Mouse (Mus musculus): Measurements from ENCODE around the gene Eln.
A peak's percentile ranks its signal among the peaks of the same experiment; 100 is the strongest.

The Eln gene

GRCm38 (mm10) chr5:134746890-134747511 is at the start of gene Eln:
Eln (minus strand) TSS chr5:134747323.
- peak; percentile 32 for DNase-seq (ENCODE audit: low spot score)

GRCm38 (mm10) chr5:134790080-134790995 is 43.2 kb upstream of the Eln start:
- no peak for DNase-seq (ENCODE audit: low spot score)

- DNase-seq (ENCODE audit: low spot score), result no peak
Measured at GRCm38 (mm10) chr5:134788237-134788636, 41.1 kb upstream of the Eln start.

GRCm38 (mm10) chr5:134785691-134786371 is 38.7 kb upstream of the Eln start:
- DNase-seq (ENCODE audit: low spot score), result peak; percentile 38

GRCm38 (mm10) chr5:134783794-134784193 is 36.7 kb upstream of the Eln start:
- DNase-seq (ENCODE audit: low spot score), result no peak

GRCm38 (mm10) chr5:134780963-134781362 is 33.8 kb upstream of the Eln start:
- no peak for DNase-seq (ENCODE audit: low spot score)

GRCm38 (mm10) chr5:134780146-134780545 is 33.0 kb upstream of the Eln start:
- DNase-seq (ENCODE audit: low spot score), result peak; percentile 30

GRCm38 (mm10) chr5:134776551-134776950 is 29.4 kb upstream of the Eln start:
- no peak for DNase-seq (ENCODE audit: low spot score)

GRCm38 (mm10) chr5:134772522-134772921 is 25.4 kb upstream of the Eln start:
- DNase-seq (ENCODE audit: low spot score), result no peak

GRCm38 (mm10) chr5:134771750-134772149 is 24.6 kb upstream of the Eln start:
- no peak for DNase-seq (ENCODE audit: low spot score)

- no peak for DNase-seq (ENCODE audit: low spot score)
Measured at GRCm38 (mm10) chr5:134769181-134769580, 22.1 kb upstream of the Eln start.

- DNase-seq (ENCODE audit: low spot score), result no peak
Measured at GRCm38 (mm10) chr5:134765441-134765840, 18.3 kb upstream of the Eln start.

- no peak for DNase-seq (ENCODE audit: low spot score)
Measured at GRCm38 (mm10) chr5:134763326-134763725, 16.2 kb upstream of the Eln start.

- DNase-seq (ENCODE audit: low spot score), result no peak
Measured at GRCm38 (mm10) chr5:134761409-134762124, 14.4 kb upstream of the Eln start.

GRCm38 (mm10) chr5:134756031-134756430 is 8.9 kb upstream of the Eln start:
- no peak for DNase-seq (ENCODE audit: low spot score)

GRCm38 (mm10) chr5:134754096-134754495 is 7.0 kb upstream of the Eln start:
- no peak for DNase-seq (ENCODE audit: low spot score)

- no peak for DNase-seq (ENCODE audit: low spot score)
Measured at GRCm38 (mm10) chr5:134750469-134750868, 3.3 kb upstream of the Eln start.

- DNase-seq (ENCODE audit: low spot score), result peak; percentile 45
Measured at GRCm38 (mm10) chr5:134747947-134748618, 960 bp upstream of the Eln start.

- peak; percentile 75 for DNase-seq (ENCODE audit: low spot score)
Measured at GRCm38 (mm10) chr5:134747512-134747893, 380 bp upstream of the Eln start.

- no peak for DNase-seq (ENCODE audit: low spot score)
Measured at GRCm38 (mm10) chr5:134746201-134746600, 922 bp downstream of the Eln start.

- no peak for DNase-seq (ENCODE audit: low spot score)
Measured at GRCm38 (mm10) chr5:134745801-134746200, 1.3 kb downstream of the Eln start.

- DNase-seq (ENCODE audit: low spot score), result no peak
Measured at GRCm38 (mm10) chr5:134745000-134745399, 2.1 kb downstream of the Eln start.
